Mouse (Mus musculus): ENCODE measurements around the gene Gstm5.
"Not testable (repeated sequence)": the region's sequence is repeated elsewhere in the genome, so short reads cannot be mapped to it uniquely, and the experiment has no call there.

The Gstm5 gene

GRCm38 (mm10) chr3:107873335-107874251, 22.0 kb upstream of the Gstm5 start:
- in situ Hi-C loops (cut with MboI, MseI), result loop anchor here (10.0 kb wide), 1 partner anchor 1071 kb away; the partner anchor contains the start of gene Gm9857

GRCm38 (mm10) chr3:107875231-107875630, 20.4 kb upstream of the Gstm5 start:
- in situ Hi-C loops (cut with MboI, MseI), result loop anchor here (10.0 kb wide), 1 partner anchor 1070 kb away; the partner anchor contains the start of gene Gm9857

GRCm38 (mm10) chr3:107877005-107877404, 18.6 kb upstream of the Gstm5 start, which contains the start of gene Eps8l3:
Gene Eps8l3 (plus strand): TSS chr3:107877229.
- in situ Hi-C loops (cut with MboI, MseI), result loop anchor here (10.0 kb wide), 1 partner anchor 1068 kb away; the partner anchor contains the start of gene Gm9857

- in situ Hi-C loops (cut with MboI, MseI), result loop anchor here (10.0 kb wide), 1 partner anchor 1067 kb away; the partner anchor contains the start of gene Gm9857
These were observed 17.6 kb upstream of the Gstm5 start for GRCm38 (mm10) chr3:107877747-107878736.

- in situ Hi-C loops (cut with MboI, MseI), result no loop called here
These were observed 7.7 kb upstream of the Gstm5 start for GRCm38 (mm10) chr3:107887674-107888495.

- in situ Hi-C loops (cut with MboI, MseI), result not testable (repeated sequence)
These were observed 6.4 kb upstream of the Gstm5 start for GRCm38 (mm10) chr3:107889236-107889635.

GRCm38 (mm10) chr3:107895194-107895719, 364 bp upstream of the Gstm5 start:
- in situ Hi-C loops (cut with MboI, MseI), result no loop called here

GRCm38 (mm10) chr3:107898691-107899090, 3.1 kb downstream of the Gstm5 start:
- in situ Hi-C loops (cut with MboI, MseI), result no loop called here

- in situ Hi-C loops (cut with MboI, MseI), result no loop called here
These were observed 5.5 kb downstream of the Gstm5 start for GRCm38 (mm10) chr3:107900955-107901673.

- in situ Hi-C loops (cut with MboI, MseI), result no loop called here
These were observed 10.3 kb downstream of the Gstm5 start for GRCm38 (mm10) chr3:107905942-107906341.

GRCm38 (mm10) chr3:107916674-107917073, 21.1 kb downstream of the Gstm5 start:
- in situ Hi-C loops (cut with MboI, MseI), result no loop called here

- in situ Hi-C loops (cut with MboI, MseI), result no loop called here
These were observed 21.5 kb downstream of the Gstm5 start for GRCm38 (mm10) chr3:107917097-107917496.

GRCm38 (mm10) chr3:107917783-107918408, 22.3 kb downstream of the Gstm5 start:
- in situ Hi-C loops (cut with MboI, MseI), result no loop called here

GRCm38 (mm10) chr3:107920348-107920747, 24.7 kb downstream of the Gstm5 start:
- in situ Hi-C loops (cut with MboI, MseI), result no loop called here

GRCm38 (mm10) chr3:107925335-107925734, 29.7 kb downstream of the Gstm5 start:
- in situ Hi-C loops (cut with MboI, MseI), result no loop called here

GRCm38 (mm10) chr3:107927841-107928240, 32.2 kb downstream of the Gstm5 start:
- in situ Hi-C loops (cut with MboI, MseI), result no loop called here

GRCm38 (mm10) chr3:107928691-107929090, 33.1 kb downstream of the Gstm5 start:
- in situ Hi-C loops (cut with MboI, MseI), result no loop called here

- in situ Hi-C loops (cut with MboI, MseI), result no loop called here
These were observed 33.6 kb downstream of the Gstm5 start for GRCm38 (mm10) chr3:107929243-107929642.

GRCm38 (mm10) chr3:107929731-107930130, 34.1 kb downstream of the Gstm5 start:
- in situ Hi-C loops (cut with MboI, MseI), result no loop called here
